Mouse (Mus musculus) adrenal gland, postnatal 4 days (tissue): ENCODE results near the gene Zdhhc21. TPM values are rescaled to one million over a fixed set of nuclear protein-coding genes. Genes with fewer than 3 reads are reported as not detected.

ENCODE experiments used
- DNase-seq, 2 experiments: peaks; one replicate each; pipeline ENCODE4 v3.0.0; 2021 to 2022; ENCODE audit warnings: low spot score in 2 of 2, mixed read lengths in 2 of 2
- total RNA-seq, 2 experiments: library from RNA; stranded (reverse); gene quantifications; 2 replicates each; pipeline ENCODE4 v1.2.3; 2021

Gene Zdhhc21
- total RNA-seq, 2 experiments from 2014 or later, result 23.2 to 25.0 TPM

- DNase-seq, result no peak
These were observed 5.4 kb upstream of the Zdhhc21 start for GRCm38 (mm10) chr4:82864974-82865699.

- no peak for DNase-seq
These were observed 3.6 kb upstream of the Zdhhc21 start for GRCm38 (mm10) chr4:82863316-82863715.

DNA sequence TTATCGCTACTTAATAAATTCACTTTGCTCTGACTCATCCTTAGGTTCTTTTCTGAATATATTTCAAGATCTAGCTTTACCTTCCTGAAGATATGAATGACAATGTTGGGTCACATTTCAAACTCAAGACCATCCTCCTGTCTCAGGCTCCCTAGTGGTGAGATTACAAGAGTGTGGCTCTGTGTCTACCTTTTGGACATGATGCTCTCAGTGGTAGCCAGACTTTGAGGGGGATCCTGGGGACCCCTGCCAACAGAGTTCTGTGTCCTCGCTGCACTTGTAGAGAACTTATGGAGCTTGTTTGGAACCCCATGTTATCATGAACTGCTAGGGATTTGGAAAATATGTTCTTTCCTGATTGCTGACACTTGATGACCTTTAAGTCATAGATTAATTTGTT lies 1.7 kb upstream of the Zdhhc21 start:
- no peak for DNase-seq

DNA sequence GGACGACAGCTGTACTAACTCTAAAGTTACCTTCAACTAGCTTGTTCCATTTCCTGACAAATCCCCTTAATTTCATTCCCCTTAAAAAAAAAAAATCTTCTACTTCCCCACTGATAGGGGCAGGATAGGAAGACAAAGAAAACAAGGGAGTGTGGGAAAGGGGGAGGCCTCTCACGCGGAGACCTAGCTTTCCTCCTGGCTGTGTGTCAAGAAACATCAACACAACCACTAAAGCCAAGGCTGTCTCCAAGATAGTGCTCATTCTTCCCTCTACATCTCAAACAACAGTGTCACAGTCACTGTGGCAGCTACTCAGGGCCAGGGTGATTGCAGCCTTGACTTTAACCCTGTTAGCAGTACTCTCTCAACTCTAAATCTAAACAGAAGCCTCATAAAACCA lies 808 bp upstream of the Zdhhc21 start:
- no peak for DNase-seq

- DNase-seq, result no peak
These were observed 1.2 kb downstream of the Zdhhc21 start for GRCm38 (mm10) chr4:82858431-82859010.

DNA sequence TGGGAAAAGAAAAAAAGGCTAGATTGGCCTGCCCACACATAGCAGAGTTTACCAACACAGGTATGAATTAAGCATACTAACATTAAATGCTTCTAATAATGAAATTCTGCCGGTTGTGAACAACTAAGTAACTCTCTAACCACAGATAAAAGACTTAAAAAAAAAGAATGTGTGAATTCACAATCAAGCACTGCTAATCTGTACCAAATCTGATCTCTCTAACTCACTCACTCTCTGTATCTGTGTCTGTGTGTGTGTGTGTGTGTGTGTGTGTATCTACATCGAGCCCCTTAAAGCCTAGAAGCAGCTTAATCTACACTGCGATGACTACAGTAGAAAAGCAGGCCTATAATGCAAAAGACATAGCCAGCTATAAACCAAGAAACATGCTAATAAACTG lies 2.8 kb downstream of the Zdhhc21 start:
- no peak for DNase-seq

GRCm38 (mm10) chr4:82853809-82854208 lies 5.9 kb downstream of the Zdhhc21 start:
- no peak for DNase-seq

DNA sequence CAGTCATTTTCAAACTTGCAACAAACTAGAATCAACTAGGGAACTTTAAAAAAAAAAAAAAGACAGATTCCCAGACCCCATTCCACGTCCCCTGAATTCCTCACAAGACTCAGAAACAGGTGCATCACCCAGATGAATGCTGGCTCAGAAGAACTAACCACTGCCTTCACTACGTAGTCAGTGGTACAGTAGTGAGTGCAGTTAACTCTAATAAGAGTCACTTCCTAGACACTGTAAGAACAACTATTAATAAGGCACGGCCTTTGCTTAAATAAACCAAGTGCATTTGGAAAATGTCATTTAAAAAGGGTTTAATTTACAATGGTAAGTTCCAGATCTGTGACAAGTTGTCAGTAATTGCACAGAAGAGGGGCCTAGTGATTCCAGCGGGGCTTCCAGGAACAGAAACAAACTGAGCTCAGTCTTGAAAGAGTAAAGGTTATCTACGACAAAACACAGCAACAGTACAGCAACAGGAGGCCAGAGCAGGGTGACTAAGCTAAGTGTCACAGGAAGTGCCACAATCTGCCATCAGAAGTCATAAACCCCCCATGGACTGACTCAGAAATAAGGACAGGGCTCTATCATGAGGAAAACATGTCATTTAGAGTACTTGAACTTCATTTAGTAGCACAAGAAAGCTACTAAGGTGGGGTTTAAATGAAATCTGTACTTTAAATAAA lies 11.1 kb downstream of the Zdhhc21 start:
- DNase-seq, result no peak

GRCm38 (mm10) chr4:82837526-82838240 lies 22.1 kb downstream of the Zdhhc21 start:
- DNase-seq, result no peak

GRCm38 (mm10) chr4:82831155-82831554 lies 28.6 kb downstream of the Zdhhc21 start:
- no peak for DNase-seq

DNA sequence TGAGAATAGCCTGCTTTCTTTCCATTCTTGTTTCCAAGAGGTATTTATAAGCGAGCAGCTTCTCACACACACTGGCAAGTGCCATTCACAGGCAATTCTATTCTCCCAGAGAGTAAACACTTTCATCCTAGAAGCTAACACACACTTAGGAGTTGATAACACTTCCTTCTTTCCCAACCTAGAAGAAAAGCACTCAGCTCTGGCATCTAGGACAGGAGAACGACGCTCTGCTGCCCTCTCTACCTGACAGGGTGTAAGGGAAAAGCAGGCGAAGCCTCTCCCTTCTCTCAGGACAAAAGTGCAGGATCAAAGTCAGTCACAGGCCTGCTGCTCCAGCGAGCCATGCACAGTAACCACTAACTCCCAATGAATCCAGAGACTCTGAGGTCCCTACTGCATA lies 30.3 kb downstream of the Zdhhc21 start:
- DNase-seq, result no peak

- no peak for DNase-seq
These were observed 32.8 kb downstream of the Zdhhc21 start for GRCm38 (mm10) chr4:82827001-82827400.

DNA sequence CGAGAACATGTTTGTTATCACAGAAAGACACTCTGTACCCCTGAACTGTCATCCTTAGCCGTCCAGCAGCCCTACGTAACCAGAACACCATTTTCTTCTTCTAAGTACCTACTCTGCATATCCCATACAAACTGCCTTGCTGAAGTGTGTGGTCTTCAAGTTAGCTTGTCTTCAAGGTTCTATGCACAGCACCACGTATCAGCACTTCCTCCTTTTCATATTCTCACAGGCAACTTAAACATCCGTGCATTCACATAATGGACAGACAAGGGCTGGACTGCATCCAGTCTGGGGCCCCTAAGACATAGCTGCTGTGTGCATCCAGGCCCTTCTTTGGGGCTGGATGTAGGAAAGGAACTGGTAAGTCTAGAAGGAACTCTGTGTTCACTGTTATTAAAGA lies 41.9 kb downstream of the Zdhhc21 start:
- DNase-seq, result no peak

GRCm38 (mm10) chr4:82816351-82816750 lies 43.4 kb downstream of the Zdhhc21 start:
- no peak for DNase-seq

GRCm38 (mm10) chr4:82815296-82815695 lies 44.5 kb downstream of the Zdhhc21 start:
- no peak for DNase-seq

- no peak for DNase-seq
These were observed 46.4 kb downstream of the Zdhhc21 start for GRCm38 (mm10) chr4:82813356-82813755.

GRCm38 (mm10) chr4:82807811-82808210 lies 51.9 kb downstream of the Zdhhc21 start:
- DNase-seq, result no peak

DNA sequence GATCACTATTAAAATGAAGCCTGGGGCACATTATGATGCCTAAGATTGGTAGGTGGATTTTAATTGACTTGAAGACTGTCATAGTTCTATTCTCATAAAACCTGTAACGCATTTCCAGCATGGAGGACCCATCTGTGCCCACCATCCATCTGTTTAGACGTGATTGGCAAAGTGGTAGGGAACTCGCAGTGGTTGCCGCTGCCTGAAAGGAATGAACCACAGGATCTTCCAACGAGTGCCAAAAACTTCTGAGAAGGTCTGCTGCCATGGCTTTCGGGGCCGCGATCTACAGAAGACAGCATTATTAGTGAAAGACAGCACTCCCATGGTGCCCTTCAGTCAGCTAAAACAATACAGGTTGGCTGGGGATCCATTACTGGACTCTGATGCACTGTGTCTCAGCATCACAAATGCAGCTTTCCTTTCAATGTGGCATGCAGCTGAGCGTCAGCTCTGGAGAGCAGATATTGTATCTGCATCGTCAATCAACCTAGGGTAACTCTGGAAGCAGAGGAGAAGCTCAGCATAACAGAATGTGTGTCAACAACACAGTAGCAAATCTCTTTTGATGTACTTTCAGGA lies 53.5 kb downstream of the Zdhhc21 start:
- no peak for DNase-seq

GRCm38 (mm10) chr4:82804019-82804418 lies 55.7 kb downstream of the Zdhhc21 start:
- no peak for DNase-seq

GRCm38 (mm10) chr4:82793608-82794007 lies 66.2 kb downstream of the Zdhhc21 start:
- DNase-seq, result no peak

DNA sequence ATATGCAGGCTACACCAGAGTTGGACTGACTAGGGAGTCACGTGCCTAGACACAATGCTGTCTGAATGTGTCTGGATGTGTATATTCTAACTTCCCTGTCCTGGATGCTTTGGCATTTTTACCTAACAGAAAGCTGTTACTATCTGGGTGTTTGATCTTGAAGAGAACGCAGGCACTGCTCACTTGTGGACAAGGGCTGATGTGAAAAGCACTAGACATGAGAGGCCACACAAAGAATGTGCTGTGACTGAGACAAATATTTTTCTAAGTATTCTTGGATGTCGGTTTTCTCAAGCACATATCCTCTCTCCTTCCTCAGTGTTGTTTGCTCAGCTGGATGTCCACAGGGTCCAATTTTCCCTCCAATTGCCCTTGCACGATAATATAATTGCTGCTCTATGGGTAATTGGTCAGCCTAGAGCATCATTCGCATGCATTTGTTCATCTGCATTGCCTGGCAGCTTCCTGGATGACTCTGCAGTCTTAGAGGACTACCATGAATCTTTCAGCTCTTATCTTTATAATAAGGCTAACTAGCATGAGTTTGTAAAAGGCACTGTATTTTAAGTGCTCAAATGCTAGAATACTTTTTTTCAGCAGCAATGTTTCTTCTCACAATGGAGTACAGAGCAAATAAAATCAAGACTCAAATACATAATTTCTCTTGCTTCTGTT lies 66.7 kb downstream of the Zdhhc21 start:
- DNase-seq, result no peak
